Mouse (Mus musculus) brown adipose tissue, adult 24 weeks (tissue): Measurements from ENCODE around the gene Cbx6. TPM values are rescaled to one million over a fixed set of nuclear protein-coding genes. Genes with fewer than 3 reads are reported as not detected.
"Not testable (repeated sequence)": the region's sequence is repeated elsewhere in the genome, so short reads cannot be mapped to it uniquely, and the experiment has no call there.

Experiments
- H3K27ac ChIP-seq: fragments of 200-500 bp; replicated peaks from 2 replicates; pipeline ENCODE4 v1.5.1; 2012; ENCODE audit warnings: low read depth, mild to moderate bottlenecking, low read length
- H3K4me1 ChIP-seq: fragments of 200-500 bp; 2 replicates; pipeline ENCODE4 v1.6.1; 2012; ENCODE audit warnings: low read length, mixed read lengths; ENCODE audit not compliant: control insufficient read depth, insufficient read depth, insufficient read length
- H3K4me3 ChIP-seq: fragments of 200-500 bp; 2 replicates; pipeline ENCODE4 v1.5.1; 2012; ENCODE audit warnings: low read depth, mild to moderate bottlenecking, low read length, moderate library complexity; ENCODE audit not compliant: insufficient read depth
- polyA plus RNA-seq: library from polyadenylated mRNA; stranded (reverse); fragments of >200 nt; gene quantifications from 2 replicates; pipeline ENCODE4 v1.2.4, GENCODE M21; 2012; ENCODE audit not compliant: missing spikeins, insufficient read depth, insufficient read length

Cbx6 gene
- polyA plus RNA-seq, 1 experiment, result 3.9 TPM

- Histone ChIP-seq H3K4me3 (no peak overlapping the region), H3K27ac (no peak overlapping the region), H3K4me1 (no peaks in the 10 kb centered on the region)
Measured at GRCm38 (mm10) chr15:79823588-79824280, 10.8 kb downstream of the Cbx6 start.

GRCm38 (mm10) chr15:79822265-79823199 is 12.0 kb downstream of the Cbx6 start:
- no peaks in the 10 kb centered on the region for H3K4me1 ChIP-seq
- H3K27ac ChIP-seq, result no peak overlapping the region
- no peak overlapping the region for H3K4me3 ChIP-seq

GRCm38 (mm10) chr15:79818325-79818724 is 16.2 kb downstream of the Cbx6 start:
- no peak overlapping the region for H3K27ac ChIP-seq
- no peak overlapping the region for H3K4me3 ChIP-seq
- no peaks in the 10 kb centered on the region for H3K4me1 ChIP-seq

GRCm38 (mm10) chr15:79813666-79814258 is 20.7 kb downstream of the Cbx6 start:
- H3K4me1 ChIP-seq, result no peaks in the 10 kb centered on the region
- no peak overlapping the region for H3K27ac ChIP-seq
- no peak overlapping the region for H3K4me3 ChIP-seq

- H3K4me1 ChIP-seq, H3K27ac ChIP-seq, H3K4me3 ChIP-seq: not testable (repeated sequence)
Measured at GRCm38 (mm10) chr15:79812840-79813239, 21.6 kb downstream of the Cbx6 start.

GRCm38 (mm10) chr15:79810997-79811396 is 23.5 kb downstream of the Cbx6 start:
- H3K4me3 ChIP-seq, result no peak overlapping the region

GRCm38 (mm10) chr15:79810061-79810460 is 24.4 kb downstream of the Cbx6 start:
- Histone ChIP-seq H3K4me3 (no peak overlapping the region), H3K27ac (no peak overlapping the region), H3K4me1 (no peaks in the 10 kb centered on the region)

More at GRCm38 (mm10) chr15:79810997-79811396, 23.5 kb downstream of the Cbx6 start:
- no peaks in the 10 kb centered on the region for H3K4me1 ChIP-seq
- H3K27ac ChIP-seq, result no peak overlapping the region

GRCm38 (mm10) chr15:79808658-79809057 is 25.8 kb downstream of the Cbx6 start:
- H3K27ac ChIP-seq, result no peak overlapping the region
- H3K4me1 ChIP-seq, result no peaks in the 10 kb centered on the region
- H3K4me3 ChIP-seq, result no peak overlapping the region

- no peaks in the 10 kb centered on the region for H3K4me1 ChIP-seq
- H3K27ac ChIP-seq, result no peak overlapping the region
- no peak overlapping the region for H3K4me3 ChIP-seq
Measured at GRCm38 (mm10) chr15:79808114-79808513, 26.4 kb downstream of the Cbx6 start.

- Histone ChIP-seq H3K4me1 (no peaks in the 10 kb centered on the region), H3K27ac (no peak overlapping the region), H3K4me3 (no peak overlapping the region)
Measured at GRCm38 (mm10) chr15:79807050-79807449, 27.4 kb downstream of the Cbx6 start.

- Histone ChIP-seq H3K4me1 (no peaks in the 10 kb centered on the region), H3K27ac (no peak overlapping the region), H3K4me3 (no peak overlapping the region)
Measured at GRCm38 (mm10) chr15:79805246-79805645, 29.2 kb downstream of the Cbx6 start.

GRCm38 (mm10) chr15:79804352-79805071 is 30.0 kb downstream of the Cbx6 start, which contains the start of gene Nptxr:
Gene Nptxr, minus strand, starts transcription at chr15:79804766.
- H3K4me1 ChIP-seq, result no peaks in the 10 kb centered on the region
- peak within 1 kb of the TSS; percentile 57 for H3K4me3 ChIP-seq
- no peak within 1 kb of the TSS for H3K27ac ChIP-seq

- no peaks in the 10 kb centered on the region for H3K4me1 ChIP-seq
- H3K27ac ChIP-seq, result no peak overlapping the region
- peak overlapping the region; percentile 57 for H3K4me3 ChIP-seq
Measured at GRCm38 (mm10) chr15:79803533-79804351, 30.7 kb downstream of the Cbx6 start.

GRCm38 (mm10) chr15:79802304-79802703 is 32.2 kb downstream of the Cbx6 start:
- H3K4me3 ChIP-seq, result no peak overlapping the region
- H3K27ac ChIP-seq, result no peak overlapping the region
- H3K4me1 ChIP-seq, result no peaks in the 10 kb centered on the region
